Mouse (Mus musculus): ENCODE results near the gene BC049715.
"Not testable (repeated sequence)": the region's sequence is repeated elsewhere in the genome, so short reads cannot be mapped to it uniquely, and the experiment has no call there.

BC049715 gene

DNA sequence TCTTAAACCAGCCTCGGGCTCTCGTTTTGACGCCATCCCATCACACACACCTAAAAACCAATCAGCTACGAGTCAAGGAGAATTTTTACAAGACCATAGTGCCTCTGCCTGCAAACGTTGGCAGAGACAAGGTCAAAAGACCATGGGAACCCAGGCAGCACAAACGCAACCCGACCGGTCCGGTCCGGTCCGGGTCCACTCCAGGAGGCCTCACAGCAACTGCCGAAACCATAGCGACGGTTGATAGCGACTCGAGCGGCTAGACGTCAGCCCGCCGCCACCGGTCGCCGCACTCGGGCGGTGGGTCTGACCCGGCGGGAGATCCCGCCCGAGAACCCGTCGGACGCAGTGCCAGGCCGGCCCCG is at the start of gene BC049715:
TSS of gene BC049715 (plus strand) at position 111 of the 365 bp plus-strand sequence.
- DNase-seq (ENCODE audit: extremely low read depth, low read depth): no peak

GRCm38 (mm10) chr6:136781377-136781986 is 45.9 kb upstream of the BC049715 start, which contains the start of gene Gucy2c:
Gucy2c (minus strand) TSS chr6:136781765.
- DNase-seq (ENCODE audit: extremely low read depth, low read depth): no peak

DNA sequence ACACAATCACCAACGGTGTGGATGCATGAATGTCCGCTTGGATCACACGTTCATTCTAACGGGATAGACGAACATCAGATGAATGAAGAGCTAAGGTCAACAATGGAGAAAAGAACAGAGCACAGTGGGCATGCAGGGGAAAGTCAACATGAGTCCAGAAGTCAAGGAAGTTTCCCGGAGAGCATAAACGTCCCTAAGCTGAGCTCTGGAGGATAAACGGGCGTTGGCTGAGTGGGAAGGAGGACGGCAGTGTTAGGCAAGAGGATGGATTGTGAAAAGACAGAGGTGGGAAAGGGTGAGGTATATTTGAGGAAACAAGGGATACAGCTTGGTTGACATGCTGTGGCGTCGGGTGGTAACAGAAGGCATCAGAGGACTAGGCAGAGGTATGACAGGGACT is 45.3 kb upstream of the BC049715 start:
- no peak for DNase-seq (ENCODE audit: extremely low read depth, low read depth)

- DNase-seq (ENCODE audit: extremely low read depth, low read depth): no peak
Observed at GRCm38 (mm10) chr6:136782761-136783160, 44.7 kb upstream of the BC049715 start.

DNA sequence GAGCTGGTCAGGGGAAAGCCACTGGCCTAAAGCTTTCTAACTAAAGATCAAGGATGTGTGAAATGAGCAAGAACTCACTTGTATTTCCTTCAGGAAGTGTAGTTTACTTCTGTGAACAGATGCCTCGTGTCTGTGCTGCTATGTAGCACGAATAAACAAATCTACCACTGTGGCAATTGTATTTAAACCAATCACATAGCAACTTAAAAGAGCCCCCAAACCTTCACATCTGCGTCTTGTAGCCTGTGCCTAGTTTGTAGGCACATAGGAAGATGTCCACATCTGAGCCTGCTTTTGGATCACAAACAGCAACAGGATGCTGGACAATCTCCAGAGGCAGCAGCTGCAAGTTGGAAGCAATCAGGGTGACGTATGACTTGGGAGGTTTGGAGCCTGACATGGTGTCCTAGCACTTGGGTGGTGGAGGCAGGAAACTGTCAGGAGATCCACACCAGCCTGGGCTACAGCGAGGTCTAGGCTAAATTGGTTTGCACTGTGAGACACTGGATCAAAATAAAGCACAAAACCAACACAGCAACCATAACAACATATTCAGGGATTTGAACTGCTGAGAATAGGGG is 37.9 kb upstream of the BC049715 start:
- no peak for DNase-seq (ENCODE audit: extremely low read depth, low read depth)

GRCm38 (mm10) chr6:136792884-136793758 is 34.3 kb upstream of the BC049715 start:
- DNase-seq (ENCODE audit: extremely low read depth, low read depth): no peak

DNA sequence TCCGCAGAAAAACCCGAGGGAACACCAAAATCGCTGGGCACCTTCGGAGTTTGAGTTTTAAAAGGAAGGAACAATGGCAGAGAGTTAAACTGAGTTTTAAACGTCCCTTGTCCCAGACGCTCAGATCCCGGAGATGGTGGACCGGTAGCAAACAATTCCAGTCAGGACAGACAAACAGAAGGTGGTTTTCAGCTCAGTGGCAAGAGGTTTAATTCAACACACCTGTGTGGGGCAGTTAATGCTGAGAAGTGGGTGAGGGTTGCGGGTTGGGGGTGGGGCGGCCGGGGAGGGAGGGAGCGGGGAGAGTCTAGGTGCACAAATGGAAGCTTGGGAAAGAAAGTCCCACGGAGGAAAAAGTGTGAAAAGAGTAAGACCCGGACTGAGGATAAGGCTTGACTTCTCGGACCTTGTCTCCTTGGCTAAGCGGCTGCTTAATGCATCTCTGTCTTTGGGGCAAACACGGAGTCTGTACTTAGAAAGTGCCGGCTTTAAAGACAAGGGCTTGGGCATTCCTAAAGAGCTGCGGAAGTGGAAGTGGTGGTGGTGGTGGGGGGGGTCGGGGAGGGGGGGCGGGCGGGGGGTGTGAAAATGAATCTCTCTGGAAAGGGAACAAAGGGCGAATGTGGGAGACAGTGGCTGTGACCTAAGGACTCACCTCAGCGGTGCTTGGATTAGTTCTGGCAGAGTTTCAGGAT is 33.4 kb upstream of the BC049715 start:
- DNase-seq (ENCODE audit: extremely low read depth, low read depth): no peak

DNA sequence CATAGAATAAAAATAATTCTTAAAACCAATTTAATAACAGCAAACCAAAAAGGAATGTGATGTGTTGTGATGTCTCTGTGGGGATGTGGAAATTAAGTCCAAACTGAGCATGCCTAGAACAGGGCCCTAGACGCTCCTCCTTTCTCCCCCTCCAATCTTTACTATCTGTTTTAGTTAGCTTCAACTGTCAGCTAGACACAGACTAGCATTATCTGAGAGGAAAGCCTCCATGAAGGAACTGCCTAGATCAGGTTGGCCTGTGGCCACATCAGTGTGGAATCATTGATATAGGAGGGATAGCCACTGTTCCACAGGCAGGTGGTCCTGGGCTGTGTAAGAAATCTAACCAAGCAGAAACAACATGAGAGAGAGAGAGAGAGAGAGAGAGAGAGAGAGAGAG is 32.3 kb upstream of the BC049715 start:
- no peak for DNase-seq (ENCODE audit: extremely low read depth, low read depth)

DNA sequence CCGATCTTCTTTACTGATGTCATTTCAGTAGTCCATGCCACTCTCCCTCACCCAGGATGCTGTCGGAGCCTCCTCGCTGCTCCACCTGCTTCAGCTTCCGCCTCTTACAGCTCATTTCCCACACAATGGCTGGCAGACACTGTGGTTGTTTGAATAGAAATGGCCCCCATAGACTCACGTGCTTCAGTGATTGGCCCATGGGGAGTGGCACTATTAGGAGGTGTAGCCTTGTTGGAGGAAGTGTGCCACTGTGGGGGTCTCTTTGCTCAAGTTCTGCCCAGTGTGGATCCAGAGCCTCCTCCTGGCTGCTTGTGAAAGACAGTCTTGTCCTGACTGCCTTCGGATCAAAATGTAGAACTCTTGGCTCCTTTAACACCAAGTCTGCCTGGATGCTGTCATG is 31.6 kb upstream of the BC049715 start:
- DNase-seq (ENCODE audit: extremely low read depth, low read depth): no peak

GRCm38 (mm10) chr6:136797874-136798693 is 29.3 kb upstream of the BC049715 start:
- not testable (repeated sequence) for DNase-seq (ENCODE audit: extremely low read depth, low read depth)

DNA sequence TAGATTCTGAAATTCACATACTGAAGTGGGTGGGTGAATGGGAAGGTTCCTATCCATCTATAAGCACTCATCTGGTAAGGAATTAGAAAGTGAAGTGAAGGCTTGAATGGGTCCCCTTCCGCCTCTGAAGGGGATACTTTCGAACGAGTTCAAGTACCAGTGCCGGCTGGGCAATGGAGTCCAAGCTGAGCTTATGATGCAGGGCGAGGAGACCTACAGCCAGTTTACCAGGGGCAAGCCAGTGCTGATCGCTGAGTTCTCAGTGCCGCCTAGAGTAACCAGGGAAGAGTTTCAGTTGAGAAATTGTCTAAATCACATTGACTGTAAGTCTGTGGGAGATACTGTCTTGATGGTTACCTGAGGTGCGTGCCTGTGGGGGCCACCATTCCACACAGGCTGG is 26.7 kb upstream of the BC049715 start:
- no peak for DNase-seq (ENCODE audit: extremely low read depth, low read depth)

DNA sequence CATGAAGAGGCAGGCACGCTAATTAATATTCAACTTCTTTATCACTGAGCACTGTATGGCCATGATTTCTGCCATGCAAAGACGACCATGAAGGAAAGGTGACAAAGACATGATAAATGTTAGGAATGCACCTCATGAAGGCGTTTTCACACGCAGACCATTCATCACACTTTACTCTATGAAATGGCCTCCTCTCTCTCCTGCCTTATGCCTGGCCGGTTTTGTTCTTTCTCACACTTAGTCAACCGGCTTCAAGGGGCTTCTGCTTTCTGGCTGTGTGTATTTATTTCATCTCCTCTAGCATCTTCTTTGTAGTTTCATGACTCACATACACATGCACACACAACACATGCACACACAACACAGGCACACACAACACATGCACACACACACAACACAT is 26.2 kb upstream of the BC049715 start:
- no peak for DNase-seq (ENCODE audit: extremely low read depth, low read depth)

DNA sequence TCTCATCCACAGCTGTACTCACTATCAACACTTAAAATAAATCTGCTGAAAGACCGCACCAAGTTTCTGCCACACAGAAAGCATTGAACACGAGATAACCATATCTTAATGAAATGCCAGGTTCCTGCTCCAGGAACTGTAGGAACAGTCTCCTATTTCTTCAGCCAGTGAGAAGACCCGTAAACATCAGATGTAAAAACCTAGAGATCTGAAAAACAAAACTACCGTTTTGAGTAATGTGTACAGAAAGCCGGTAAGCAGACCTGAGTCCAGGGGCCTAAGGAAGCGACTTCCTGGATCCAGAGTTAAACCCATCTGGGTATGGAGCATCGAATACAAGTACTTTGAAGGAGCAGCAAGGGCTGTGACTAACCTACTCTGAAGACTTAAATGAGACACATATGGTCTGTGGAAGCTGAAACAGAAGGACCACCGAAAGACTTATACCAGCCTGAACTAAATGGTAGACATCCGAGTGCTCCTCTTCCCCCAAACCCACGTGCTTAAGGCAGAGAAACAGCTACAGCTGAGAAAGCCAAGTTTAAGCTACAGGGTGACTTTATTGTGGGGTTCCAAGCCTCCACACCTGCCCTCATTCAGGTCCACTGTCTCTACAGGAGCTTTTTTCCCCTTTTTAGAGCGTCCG is 24.2 kb upstream of the BC049715 start:
- peak; percentile 53 for DNase-seq (ENCODE audit: extremely low read depth, low read depth)

GRCm38 (mm10) chr6:136803739-136804633 is 23.4 kb upstream of the BC049715 start, which contains the start of gene Hist4h4:
Hist4h4 (minus strand) TSS chr6:136804415.
- peak; percentile 98 for DNase-seq (ENCODE audit: extremely low read depth, low read depth)

GRCm38 (mm10) chr6:136804705-136805408 is 22.6 kb upstream of the BC049715 start:
- peak; percentile 79 for DNase-seq (ENCODE audit: extremely low read depth, low read depth)

DNA sequence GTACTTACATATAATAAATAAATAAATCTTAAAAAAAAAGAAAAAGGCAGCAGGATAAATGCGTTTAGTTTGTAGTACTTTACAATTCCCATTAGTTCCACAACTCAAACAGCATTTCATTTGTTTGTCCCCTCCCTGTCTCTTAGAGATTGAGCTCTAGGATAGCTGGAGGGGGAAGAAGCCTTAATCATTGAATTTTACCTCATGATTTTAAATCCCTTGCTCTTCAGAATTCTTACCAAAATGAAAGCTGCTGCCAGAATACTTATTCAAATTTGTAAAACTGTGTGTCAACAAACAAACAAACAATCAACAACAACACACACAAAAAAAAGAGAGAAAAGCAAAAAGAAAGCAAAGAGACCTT is 22.0 kb upstream of the BC049715 start:
- DNase-seq (ENCODE audit: extremely low read depth, low read depth): no peak

DNA sequence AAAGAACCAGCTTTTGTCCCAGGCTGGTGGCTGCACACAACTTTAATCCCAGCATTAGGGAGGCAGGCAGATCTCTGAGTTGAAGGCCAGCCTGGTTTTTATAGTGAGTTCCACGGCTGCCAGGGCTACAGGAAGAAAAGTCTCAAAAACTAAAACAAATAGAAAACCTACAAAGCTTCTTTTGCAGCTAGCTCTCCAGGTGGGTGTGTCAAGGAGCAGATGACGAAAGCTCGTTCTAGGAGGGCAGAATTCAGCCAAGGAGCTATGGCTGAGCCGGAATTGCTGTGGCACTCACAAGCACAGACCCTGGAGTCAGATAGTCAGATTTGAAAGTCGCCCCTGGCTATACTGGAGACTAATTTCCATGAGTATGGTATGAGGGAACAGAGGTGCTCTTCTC is 20.6 kb upstream of the BC049715 start:
- no peak for DNase-seq (ENCODE audit: extremely low read depth, low read depth)

DNA sequence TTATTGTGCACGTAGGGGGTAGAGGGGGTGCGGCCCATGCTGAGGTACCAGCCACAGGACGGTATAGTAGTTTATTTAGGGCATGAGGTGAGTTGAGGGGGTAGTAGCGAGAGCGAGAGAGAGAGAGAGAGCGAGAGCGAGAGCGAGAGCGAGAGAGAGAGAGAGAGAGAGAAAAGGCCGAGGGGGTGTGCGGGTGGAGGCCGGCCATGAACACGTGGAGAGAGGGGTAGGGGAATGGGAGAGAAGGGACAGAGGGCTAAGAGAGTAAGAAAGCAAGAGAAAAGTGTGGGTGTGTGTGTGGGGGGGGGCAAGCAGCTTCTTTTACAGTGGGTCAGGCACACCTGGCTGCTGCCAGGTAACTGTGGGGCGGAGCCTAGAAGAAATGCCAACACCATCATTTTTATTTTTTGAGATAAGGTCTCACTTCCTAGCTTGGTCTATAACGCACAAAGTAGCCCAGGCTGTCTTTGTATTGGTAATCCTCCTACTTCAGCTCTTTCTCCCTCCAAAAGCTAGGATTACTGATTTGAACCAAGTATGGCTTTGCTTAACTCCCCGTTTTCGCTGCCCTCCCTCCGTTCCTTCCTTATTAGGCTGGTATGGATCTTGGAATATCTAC is 19.9 kb upstream of the BC049715 start:
- no peak for DNase-seq (ENCODE audit: extremely low read depth, low read depth)
